Mouse (Mus musculus): ENCODE measurements around the gene Smim15.

DNA sequence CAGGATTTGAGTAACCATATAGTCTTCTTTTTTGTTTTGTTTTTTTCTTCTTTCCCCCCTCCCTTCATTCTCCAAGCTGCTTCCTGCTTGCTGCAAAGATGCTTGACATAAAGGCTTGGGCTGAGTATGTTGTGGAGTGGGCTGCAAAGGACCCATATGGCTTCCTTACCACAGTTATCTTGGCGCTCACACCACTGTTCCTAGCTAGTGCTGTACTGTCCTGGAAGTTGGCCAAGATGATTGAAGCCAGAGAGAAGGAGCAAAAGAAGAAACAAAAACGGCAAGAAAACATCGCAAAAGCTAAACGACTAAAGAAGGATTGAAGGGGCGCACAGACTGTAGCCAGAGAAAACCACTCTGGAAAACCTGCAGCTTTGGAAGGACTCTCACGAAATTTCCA, 3.1 kb downstream of the Smim15 start:
- TF ChIP-seq CTCF (IDR thresholded peaks at IDR 0.05; ENCODE audit: borderline replicate concordance, extremely low read depth, insufficient read depth, insufficient read length) (no peak), POLR2A (IDR thresholded peaks at IDR 0.05; ENCODE audit: borderline replicate concordance, extremely low read depth, insufficient read depth, insufficient read length, poor library complexity, severe bottlenecking) (no peak)
